Mouse (Mus musculus) lung, postnatal 0 days (tissue): ENCODE results near the gene Tiparp.

Source experiments
- CTCF ChIP-seq: IDR thresholded peaks from 2 replicates; pipeline ENCODE4 v1.5.1; 2016; ENCODE audit warnings: antibody characterized with exemption, mild to moderate bottlenecking
- EP300 ChIP-seq: IDR thresholded peaks from 2 replicates; pipeline ENCODE4 v1.6.1; 2016; ENCODE audit warnings: antibody characterized with exemption, mild to moderate bottlenecking, control low read depth

GRCm38 (mm10) chr3:65588424-65588823 is 60.2 kb downstream of the Tiparp start:
- TF ChIP-seq CTCF: no peak
- no peak for TF ChIP-seq EP300
